Comparison of ENCODE assay signal across 8 mouse cellular contexts in genomic region chr6:126739326-126740210, GRCm38 (mm10). TPM values are rescaled to one million over a fixed set of nuclear protein-coding genes. Genes with fewer than 3 reads are reported as not detected.
DNase-seq lines count a peak whose midpoint lies in the region; ATAC-seq lines count a peak whose summit lies in the region.

No protein-coding gene starts in this region.

- DNase-seq in layer of hippocampus, adult 11-12 months (ENCODE audit: low spot score), result peak; percentile 64
- no peak for DNase-seq in layer of hippocampus, adult 9-10 months (ENCODE audit: low spot score)
- peak; percentile 64 for DNase-seq in embryo, embryonic 10 days (ENCODE audit: low spot score)
- DNase-seq in frontal cortex, postnatal 14 days (ENCODE audit: low spot score in 2 of 2), result peak; percentile 35 to 44
- peak; percentile 56 for DNase-seq in layer of hippocampus, adult 8-10 months (ENCODE audit: low spot score in 2 of 2)
- peak; percentile 11 to 26 for DNase-seq in thymus, postnatal 36 days
- no peak for DNase-seq in spleen, postnatal 4 days (ENCODE audit: low spot score in 2 of 2)

- H3K27ac ChIP-seq in midbrain, embryonic 12.5 days (replicated peaks), result 0 out of 2 replicates have a peak overlapping the region, but pooled peaks have one; percentile 54

- peaks cover 50% of the 10 kb centered on the region for H3K27me3 ChIP-seq in midbrain, embryonic 12.5 days

- peak; percentile 48 for ATAC-seq in midbrain, embryonic 12.5 days (ENCODE audit: low FRiP score, low read depth)

- peak overlapping the region; percentile 56 for H3K4me3 ChIP-seq in midbrain, embryonic 12.5 days

- H3K36me3 ChIP-seq in midbrain, embryonic 12.5 days, result no peaks in the 10 kb centered on the region

- H3K4me1 ChIP-seq in midbrain, embryonic 12.5 days, result peaks cover 10% of the 10 kb centered on the region

- H3K9me3 ChIP-seq in midbrain, embryonic 12.5 days, result no peaks in the 10 kb centered on the region

- H3K9ac ChIP-seq in midbrain, embryonic 12.5 days (replicated peaks), result peak overlapping the region; percentile 62

- 2% methylated on average over 64 of the region's 67 CpGs for WGBS in midbrain, embryonic 12.5 days

- H3K4me2 ChIP-seq in midbrain, embryonic 12.5 days (replicated peaks), result peak overlapping the region; percentile 93

RNA-seq across cellular contexts. Expression of gene Kcna6, which starts 0.9 kb away (rescaled TPM):
- total RNA-seq in layer of hippocampus, adult 8-10 months (2022), result 10 to 100 TPM; 45.8 to 60.4 (median 52.2) TPM
- 7.4 and 7.7 TPM in 2 replicates for polyA plus RNA-seq in midbrain, embryonic 12.5 days (2016; fragmentation: Nextera tagmentation; extraction: Ambion mirVana)

Comparison
In these comparisons a context has a peak if more than half of its experiments do, and no peak if none do; other contexts are left out.
1. DNase-seq: peak in layer of hippocampus, adult 11-12 months (single experiment), embryo, embryonic 10 days (single experiment), frontal cortex, postnatal 14 days (2 of 2), layer of hippocampus, adult 8-10 months (2 of 2) and thymus, postnatal 36 days (2 of 2); none in layer of hippocampus, adult 9-10 months (single experiment) and spleen, postnatal 4 days (0 of 2).